Mouse (Mus musculus) adrenal gland, postnatal 14 days (tissue): Measurements from ENCODE around the gene Gm19402. TPM values are rescaled to one million over a fixed set of nuclear protein-coding genes. Genes with fewer than 3 reads are reported as not detected.

ENCODE experiments used
- DNase-seq: peaks from one replicate; pipeline ENCODE4 v3.0.0; 2021; ENCODE audit warnings: mixed read lengths
- microRNA-seq, 2 experiments: library from miRNA; unstranded; fragments of <30 nt; microRNA quantifications; one replicate each; pipeline ENCODE4 v1.2.0; 2021
- total RNA-seq: library from RNA; stranded (reverse); gene quantifications from 2 replicates; pipeline ENCODE4 v1.2.3, GENCODE M21; 2021

Gm19402 gene
- total RNA-seq, 1 experiment from 2014 or later, result not detected

DNA sequence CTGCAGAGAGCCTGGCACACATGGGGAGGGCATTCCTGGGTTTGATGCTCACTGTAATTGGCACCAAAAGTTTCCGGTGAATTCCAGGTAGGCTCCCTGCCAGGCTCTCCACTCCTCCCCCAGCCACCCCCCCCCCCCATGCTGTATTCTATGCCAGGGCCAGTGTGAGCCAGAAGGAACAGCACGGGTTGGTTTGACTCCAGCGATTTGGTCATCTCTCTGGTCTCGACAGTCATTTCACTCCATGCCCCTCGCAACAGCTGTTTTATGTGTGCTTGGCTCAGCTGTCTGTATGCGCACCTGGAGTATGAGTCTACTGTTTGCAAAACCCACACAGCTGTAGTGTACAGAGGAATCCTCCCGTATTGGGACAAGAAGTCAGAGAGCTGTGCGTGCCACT is 24.2 kb downstream of the Gm19402 start:
- peak; percentile 34 for DNase-seq

DNA sequence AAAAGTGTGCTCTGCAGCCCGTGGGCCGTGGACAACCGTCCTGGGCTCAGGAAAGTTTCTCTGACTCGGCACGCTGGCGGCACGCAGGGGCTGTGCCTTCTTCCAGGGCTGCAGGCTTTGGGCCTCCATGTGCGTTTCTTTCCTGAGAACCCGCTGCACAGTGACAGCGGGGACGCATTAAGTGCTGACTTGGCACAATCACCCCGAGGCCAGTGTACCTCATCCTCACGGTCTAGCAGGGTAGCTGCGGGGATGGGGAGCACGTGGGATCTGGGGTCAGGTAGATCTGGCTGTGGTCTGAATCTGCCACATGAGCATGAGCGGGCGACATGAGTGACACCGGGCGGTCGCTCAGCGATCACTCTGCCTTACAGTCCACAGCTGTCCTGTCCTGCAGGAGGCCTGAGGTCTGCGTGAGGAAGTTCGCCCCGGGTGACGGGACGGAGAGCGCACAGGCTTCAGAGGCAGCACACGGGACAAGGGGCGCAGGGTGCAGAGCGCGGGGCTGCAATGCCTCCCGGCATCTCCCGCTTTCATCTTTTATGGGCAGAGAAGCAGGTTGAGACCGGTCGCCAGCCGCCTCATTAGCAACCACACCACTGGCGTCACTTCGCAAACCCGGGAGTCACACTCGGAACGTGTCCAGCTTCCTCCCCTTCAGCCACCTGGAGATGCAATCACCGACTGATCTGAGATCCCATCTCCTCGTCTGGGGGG is 26.4 kb downstream of the Gm19402 start:
- no peak for DNase-seq

DNA sequence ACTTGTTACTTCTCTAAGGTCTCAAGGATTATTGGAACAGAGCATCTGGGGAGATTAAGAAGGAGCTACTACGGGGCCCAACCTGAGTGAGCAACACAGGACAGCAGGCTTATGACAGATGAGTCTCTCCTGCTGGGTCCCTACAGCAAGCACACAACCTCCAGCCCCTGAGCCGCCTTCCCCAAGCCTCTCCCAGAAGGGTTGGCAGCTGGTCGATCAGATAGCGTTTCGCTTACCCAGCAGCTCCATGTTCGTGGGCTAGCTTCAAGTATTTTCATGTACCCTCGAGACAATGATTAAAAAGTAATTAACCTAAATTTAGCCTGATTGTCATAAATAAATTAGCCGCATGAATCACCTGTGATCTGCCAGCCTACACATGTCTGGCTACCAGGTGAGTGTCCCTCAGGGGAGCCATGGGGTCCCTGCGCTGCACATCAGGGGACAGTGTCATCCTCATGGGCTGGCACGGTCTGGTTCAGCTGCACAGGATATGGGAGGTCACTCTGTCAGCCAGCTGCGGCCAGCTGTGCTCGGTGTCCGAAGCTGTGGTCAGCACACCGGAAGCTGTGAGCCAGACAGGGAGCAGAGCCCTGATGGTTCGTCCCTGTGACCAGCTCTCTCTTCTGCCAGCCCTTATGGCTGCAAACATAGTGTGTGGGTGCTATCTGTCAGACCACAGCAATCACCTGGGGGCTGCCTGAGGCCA is 32.1 kb downstream of the Gm19402 start:
- no peak for DNase-seq

DNA sequence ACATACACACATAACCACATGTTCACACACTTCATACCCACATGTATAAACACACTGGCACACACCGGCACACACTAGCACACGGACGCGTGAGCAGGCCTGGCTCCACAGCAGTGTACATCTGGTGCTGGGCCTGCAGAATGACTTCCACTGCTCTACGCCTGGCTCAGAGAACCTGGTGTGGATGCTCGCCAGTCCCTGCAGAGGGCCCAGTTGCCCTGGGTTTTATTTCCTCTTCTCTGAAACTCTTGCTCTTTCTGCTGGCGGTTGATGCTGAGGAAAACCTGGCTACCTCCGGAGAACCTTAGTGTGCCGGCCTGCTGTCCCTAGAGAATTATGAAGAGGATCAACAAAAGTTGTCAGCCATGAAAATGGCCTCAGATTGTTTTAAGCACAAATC is 38.5 kb downstream of the Gm19402 start:
- no peak for DNase-seq

DNA sequence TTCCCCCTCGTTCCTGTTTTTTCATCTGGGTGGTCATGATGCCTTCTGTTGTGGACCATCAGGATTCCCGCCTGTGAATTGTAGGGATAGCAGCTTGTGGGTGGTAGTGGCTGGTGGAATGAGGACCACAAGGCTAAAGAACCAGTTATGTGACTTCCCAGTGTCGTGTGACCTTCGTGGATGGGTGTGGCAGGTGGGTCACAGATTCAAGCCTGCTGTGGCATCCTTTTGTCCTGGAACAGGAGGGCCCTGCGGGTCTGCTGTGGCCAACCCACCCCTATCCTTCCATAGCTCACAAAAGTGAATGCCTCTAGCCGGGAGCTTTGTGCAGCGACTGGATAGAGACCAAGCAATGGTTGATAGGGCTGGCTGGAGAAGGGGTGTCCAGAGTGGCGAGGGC is 42.7 kb downstream of the Gm19402 start:
- no peak for DNase-seq

DNA sequence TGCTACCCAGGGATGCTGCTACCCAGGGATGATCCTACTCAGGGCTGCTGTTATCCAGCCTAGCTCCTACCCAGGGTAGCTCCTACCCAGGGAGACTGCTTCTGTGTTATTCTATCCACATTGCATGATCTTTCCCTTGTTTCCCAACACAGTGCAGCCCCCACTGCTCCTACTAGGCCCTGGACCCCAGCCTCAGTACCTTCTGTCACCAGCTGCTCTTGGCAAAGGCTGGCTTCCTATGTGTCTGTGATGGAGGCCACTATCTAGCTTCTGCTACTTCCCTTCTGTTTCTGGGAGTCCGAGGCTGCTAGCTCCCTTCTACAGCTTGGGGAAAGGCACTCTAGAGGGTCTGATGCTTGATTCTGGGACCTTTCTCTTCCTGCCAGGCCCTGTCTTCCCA is 43.1 kb downstream of the Gm19402 start:
- no peak for DNase-seq

DNA sequence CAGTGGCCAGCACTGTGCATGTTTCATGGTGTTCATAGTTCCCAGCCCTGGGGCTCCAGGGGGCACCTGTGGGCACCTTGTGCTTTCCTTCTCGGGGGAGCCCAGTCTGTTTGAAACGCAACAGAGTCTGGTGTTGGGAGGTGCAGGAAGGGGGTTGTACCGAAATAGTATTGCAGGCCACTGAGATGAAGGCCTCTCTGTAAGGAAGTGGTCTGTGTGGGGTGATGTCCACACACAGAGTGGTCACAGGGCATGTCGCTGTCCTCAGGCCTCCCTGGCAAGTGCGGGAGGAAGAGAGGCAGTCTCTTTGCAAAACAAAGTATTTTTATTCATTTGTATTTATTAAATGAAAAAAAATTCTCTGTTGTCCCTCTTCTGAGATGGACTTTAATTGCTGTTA is 45.0 kb downstream of the Gm19402 start:
- no peak for DNase-seq

DNA sequence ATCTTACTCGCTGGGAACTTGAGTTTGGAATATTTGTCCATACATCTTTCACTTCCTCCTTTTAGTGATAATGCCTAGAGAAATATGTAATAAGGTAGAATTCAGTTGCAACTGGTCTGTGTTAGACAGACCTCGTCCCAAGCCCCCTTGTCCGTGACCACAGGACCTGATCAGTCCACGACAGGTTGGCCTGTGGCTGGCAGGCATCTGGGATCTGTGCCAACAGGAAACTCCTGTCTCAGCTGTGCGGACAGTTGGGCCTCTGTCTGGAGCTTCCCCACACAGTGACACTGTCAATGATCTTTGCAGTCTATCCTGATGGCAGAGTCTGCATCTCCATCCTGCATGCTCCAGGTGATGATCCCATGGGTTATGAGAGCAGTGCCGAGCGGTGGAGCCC is 47.4 kb downstream of the Gm19402 start:
- no peak for DNase-seq

Small RNA genes within 50 kb of the gene (microRNA-seq; reads per million reads assigned to microRNA genes)
- gene Mir1930, result 12.2 to 13.6 reads per million in 2 experiments

Other genes with a start within 250 kb of the Gm19402 start
- 21.6 and 27.2 TPM in 2 replicates for gene Fam207a, start 175.0 kb downstream of the Gm19402 start, total RNA-seq
- 5.8 and 16.0 TPM in 2 replicates for gene Itgb2, start 160.5 kb downstream of the Gm19402 start, total RNA-seq
- 168 and 172 TPM in 2 replicates for gene Pttg1ip, start 109.0 kb downstream of the Gm19402 start, total RNA-seq
- 93.0 and 111 TPM in 2 replicates for gene Sumo3, start 84.7 kb downstream of the Gm19402 start, total RNA-seq
- 23.6 and 31.5 TPM in 2 replicates for gene Gm49325, start 84.6 kb downstream of the Gm19402 start, total RNA-seq
- gene Ube2g2, start 68.5 kb downstream of the Gm19402 start, total RNA-seq, result 49.8 and 50.2 TPM in 2 replicates
- gene Tspear, start 4.2 kb downstream of the Gm19402 start, total RNA-seq, result 0.41 TPM in 1 of 2 replicates, not detected in the other
- gene Gm9508, start 6.5 kb upstream of the Gm19402 start, total RNA-seq, result not detected in 2 replicates
- not detected in 2 replicates for gene Gm10272, start 15.9 kb upstream of the Gm19402 start, total RNA-seq
- not detected in 2 replicates for gene Gm10024, start 20.7 kb upstream of the Gm19402 start, total RNA-seq
- gene Gm10142, start 25.1 kb upstream of the Gm19402 start, total RNA-seq, result not detected in 2 replicates
- not detected in 2 replicates for gene Krtap12-1, start 29.8 kb upstream of the Gm19402 start, total RNA-seq
- not detected in 2 replicates for gene Gm10100, start 35.7 kb upstream of the Gm19402 start, total RNA-seq
- not detected in 2 replicates for gene Gm18596, start 51.9 kb upstream of the Gm19402 start, total RNA-seq
- gene Gm9736, start 60.6 kb upstream of the Gm19402 start, total RNA-seq, result not detected in 2 replicates
- gene Gm3233, start 68.9 kb upstream of the Gm19402 start, total RNA-seq, result not detected in 2 replicates
- not detected in 2 replicates for gene Gm3238, start 80.6 kb upstream of the Gm19402 start, total RNA-seq
- not detected in 2 replicates for gene Gm7138, start 86.2 kb upstream of the Gm19402 start, total RNA-seq
- not detected in 2 replicates for gene Gm3250, start 91.8 kb upstream of the Gm19402 start, total RNA-seq
- not detected in 2 replicates for gene Gm7137, start 97.4 kb upstream of the Gm19402 start, total RNA-seq
- gene Gm9639, start 104.3 kb upstream of the Gm19402 start, total RNA-seq, result not detected in 2 replicates
- not detected in 2 replicates for gene Gm19668, start 108.4 kb upstream of the Gm19402 start, total RNA-seq
- gene Gm9507, start 121.1 kb upstream of the Gm19402 start, total RNA-seq, result not detected in 2 replicates
- not detected in 2 replicates for gene Gm2696, start 123.9 kb upstream of the Gm19402 start, total RNA-seq
- gene Krtap10-4, start 136.3 kb upstream of the Gm19402 start, total RNA-seq, result not detected in 2 replicates
- not detected in 2 replicates for gene Krtap10-10, start 145.2 kb upstream of the Gm19402 start, total RNA-seq
- gene Gm36176, start 156.0 kb upstream of the Gm19402 start, total RNA-seq, result not detected in 2 replicates
- not detected in 2 replicates for gene Gm10318, start 162.1 kb upstream of the Gm19402 start, total RNA-seq
- gene Gm3285, start 171.2 kb upstream of the Gm19402 start, total RNA-seq, result not detected in 2 replicates
- 7.6 and 14.0 TPM in 2 replicates for gene Lrrc3, start 211.8 kb upstream of the Gm19402 start, total RNA-seq